Mouse (Mus musculus) lung, postnatal 0 days (tissue): ENCODE measurements around the gene Tcp10a. TPM values are rescaled to one million over a fixed set of nuclear protein-coding genes. Genes with fewer than 3 reads are reported as not detected.
A peak's percentile ranks its signal among the peaks of the same experiment; 100 is the strongest.
"Not testable (repeated sequence)": the region's sequence is repeated elsewhere in the genome, so short reads cannot be mapped to it uniquely, and the experiment has no call there.

Source experiments
- ATAC-seq: fragments of 200-750 bp; cut with Nextera tagmentation; 2 replicates; pipeline ENCODE4 v1.8.0; 2017; ENCODE audit warnings: moderate library complexity
- DNase-seq: peaks from one replicate; pipeline ENCODE4 v3.0.0-alpha.2; 2016; ENCODE audit warnings: low spot score
- H3K27ac ChIP-seq: fragments of 300-500 bp; sonication (generic); 2 replicates; pipeline ENCODE4 v1.5.1; 2014; ENCODE audit warnings: antibody characterized with exemption, mild to moderate bottlenecking, low read length, mixed read lengths
- H3K27me3 ChIP-seq: fragments of 300-500 bp; sonication (generic); replicated peaks from 2 replicates; pipeline ENCODE4 v1.6.1; 2014; ENCODE audit warnings: low read length, mixed read lengths; ENCODE audit not compliant: insufficient read depth
- H3K36me3 ChIP-seq: fragments of 300-500 bp; sonication (generic); 2 replicates; pipeline ENCODE4 v1.6.1; 2014; ENCODE audit warnings: low read length, mixed read lengths; ENCODE audit not compliant: insufficient read depth
- H3K4me1 ChIP-seq: fragments of 300-500 bp; sonication (generic); 2 replicates; pipeline ENCODE4 v1.6.1; 2014; ENCODE audit warnings: antibody characterized with exemption, low read depth, low read length, mixed read lengths; ENCODE audit not compliant: insufficient read depth
- H3K4me2 ChIP-seq: fragments of 300-500 bp; sonication (generic); replicated peaks from 2 replicates; pipeline ENCODE4 v1.6.1; 2014; ENCODE audit warnings: low read depth, mild to moderate bottlenecking, low read length, moderate library complexity, mixed read lengths
- H3K4me3 ChIP-seq: fragments of 300-500 bp; sonication (generic); 2 replicates; pipeline ENCODE4 v1.5.1; 2014; ENCODE audit warnings: low read depth, low read length
- H3K9ac ChIP-seq: fragments of 300-500 bp; sonication (generic); replicated peaks from 2 replicates; pipeline ENCODE4 v1.6.1; 2014; ENCODE audit warnings: low read depth, mild to moderate bottlenecking
- H3K9me3 ChIP-seq: fragments of 300-500 bp; sonication (generic); 2 replicates; pipeline ENCODE4 v1.6.1; 2016; ENCODE audit warnings: low read length, mixed read lengths
- CTCF ChIP-seq: IDR thresholded peaks from 2 replicates; pipeline ENCODE4 v1.5.1; 2016; ENCODE audit warnings: antibody characterized with exemption, mild to moderate bottlenecking
- EP300 ChIP-seq: IDR thresholded peaks from 2 replicates; pipeline ENCODE4 v1.6.1; 2016; ENCODE audit warnings: antibody characterized with exemption, mild to moderate bottlenecking, control low read depth
- WGBS: fragments of 180-500 bp; shearing (Covaris S2); extraction: QIAGEN DNeasy Blood & Tissue Kit; methylation state at CpG from one replicate; pipeline ENCODE4 v1.1.7; 2014; 5-methylcytosine and 5-hydroxymethylcytosine counted together
- polyA plus RNA-seq: library from polyadenylated mRNA; unstranded; fragments of >200 nt; fragmentation: Nextera tagmentation; extraction: Ambion mirVana; gene quantifications from 2 replicates; pipeline ENCODE4 v1.2.1, GENCODE M21; 2015

Tcp10a gene
- polyA plus RNA-seq, result not detected in 2 replicates

DNA sequence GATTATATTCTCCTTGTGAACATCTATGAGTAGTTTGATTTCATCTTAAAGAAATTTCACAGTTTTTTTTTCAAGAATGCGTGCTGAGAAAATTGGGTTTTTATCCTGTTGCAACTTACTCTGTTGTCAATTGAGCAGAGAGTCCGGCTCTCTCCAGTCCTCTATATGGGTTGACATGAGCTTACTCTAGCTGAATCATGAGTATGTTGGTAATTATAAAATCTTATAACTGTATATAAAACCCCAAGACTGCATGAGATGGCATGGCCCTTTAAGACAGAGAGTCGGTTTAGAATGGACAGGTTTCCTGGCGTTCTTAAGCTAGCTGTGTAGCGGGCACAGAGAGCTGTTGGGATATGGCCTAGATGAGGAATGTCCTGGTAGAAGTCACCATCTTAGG is at the start of gene Tcp10a:
Gene Tcp10a, plus strand, starts transcription at position 301 of the 400 bp plus-strand sequence.
- not testable (repeated sequence) for H3K9ac ChIP-seq, H3K4me3 ChIP-seq, H3K27me3 ChIP-seq, ATAC-seq, H3K4me2 ChIP-seq, H3K4me1 ChIP-seq, H3K9me3 ChIP-seq, DNase-seq, H3K36me3 ChIP-seq, H3K27ac ChIP-seq
- WGBS, result 81% methylated on average over 3 of the region's 5 CpGs

DNA sequence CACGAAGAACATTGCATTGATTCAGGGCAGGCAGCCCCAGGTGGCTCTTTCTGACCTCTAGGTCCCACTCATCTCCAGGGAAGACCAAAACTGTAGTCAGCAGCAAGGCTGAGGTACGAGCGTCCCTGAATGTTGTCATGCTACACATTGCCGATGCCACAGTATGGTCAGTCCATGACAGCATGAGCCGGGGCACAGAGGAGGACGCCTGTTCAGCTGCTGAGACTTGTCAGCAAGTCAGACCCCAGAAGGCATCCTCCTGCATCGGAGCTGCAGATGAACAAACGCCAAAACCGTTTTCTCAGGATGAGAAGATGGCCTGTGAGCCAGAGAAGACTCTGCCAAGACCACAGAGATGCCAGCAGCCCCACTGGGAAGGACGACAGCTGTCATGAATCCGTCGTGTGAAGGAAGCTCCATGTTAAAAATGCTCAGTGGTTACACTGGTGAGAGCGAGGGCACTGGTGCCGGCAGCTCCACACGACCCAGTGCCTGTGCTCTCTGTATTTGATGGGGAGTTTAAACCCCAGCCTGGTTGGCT is 45.7 kb upstream of the Tcp10a start:
- Histone ChIP-seq H3K36me3 (no peaks in the 10 kb centered on the region), H3K9ac (no peak overlapping the region), H3K9me3 (no peaks in the 10 kb centered on the region), H3K4me3 (no peak overlapping the region), H3K27ac (no peak overlapping the region), H3K4me1 (no peaks in the 10 kb centered on the region), H3K4me2 (no peak overlapping the region), H3K27me3 (no peaks in the 10 kb centered on the region)
- ATAC-seq, result no peak
- TF ChIP-seq EP300, result no peak
- TF ChIP-seq CTCF, result no peak
- no peak for DNase-seq
- 79% methylated on average over 15 of the region's 15 CpGs for WGBS

DNA sequence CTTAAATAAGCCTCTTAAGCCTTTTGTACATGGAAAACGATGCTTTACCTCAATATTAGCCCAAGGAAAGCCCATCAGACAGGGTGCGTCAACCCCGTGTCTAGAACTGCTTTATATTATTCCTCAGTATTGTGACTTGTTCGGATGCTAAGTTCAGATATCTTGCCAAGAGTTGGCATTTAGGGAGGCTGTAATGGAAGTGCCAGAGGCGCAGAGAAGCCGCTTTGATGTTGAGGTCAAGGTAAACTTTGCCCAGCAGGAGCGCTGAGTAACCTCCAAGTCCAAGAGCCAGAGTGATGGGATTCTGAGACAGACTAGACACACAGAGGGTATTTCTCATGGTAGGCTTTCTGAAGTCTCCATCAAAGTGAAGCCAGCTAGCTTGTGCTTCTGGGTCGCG is 45.2 kb upstream of the Tcp10a start:
- ATAC-seq (no peak), DNase-seq (no peak)
- TF ChIP-seq EP300 (no peak), CTCF (no peak)
- Histone ChIP-seq H3K9ac (no peak overlapping the region), H3K36me3 (no peaks in the 10 kb centered on the region), H3K4me2 (no peak overlapping the region), H3K4me1 (no peaks in the 10 kb centered on the region), H3K4me3 (no peak overlapping the region), H3K27me3 (no peaks in the 10 kb centered on the region), H3K27ac (no peak overlapping the region), H3K9me3 (no peaks in the 10 kb centered on the region)
- WGBS, result 90% methylated on average over 9 of the region's 9 CpGs

DNA sequence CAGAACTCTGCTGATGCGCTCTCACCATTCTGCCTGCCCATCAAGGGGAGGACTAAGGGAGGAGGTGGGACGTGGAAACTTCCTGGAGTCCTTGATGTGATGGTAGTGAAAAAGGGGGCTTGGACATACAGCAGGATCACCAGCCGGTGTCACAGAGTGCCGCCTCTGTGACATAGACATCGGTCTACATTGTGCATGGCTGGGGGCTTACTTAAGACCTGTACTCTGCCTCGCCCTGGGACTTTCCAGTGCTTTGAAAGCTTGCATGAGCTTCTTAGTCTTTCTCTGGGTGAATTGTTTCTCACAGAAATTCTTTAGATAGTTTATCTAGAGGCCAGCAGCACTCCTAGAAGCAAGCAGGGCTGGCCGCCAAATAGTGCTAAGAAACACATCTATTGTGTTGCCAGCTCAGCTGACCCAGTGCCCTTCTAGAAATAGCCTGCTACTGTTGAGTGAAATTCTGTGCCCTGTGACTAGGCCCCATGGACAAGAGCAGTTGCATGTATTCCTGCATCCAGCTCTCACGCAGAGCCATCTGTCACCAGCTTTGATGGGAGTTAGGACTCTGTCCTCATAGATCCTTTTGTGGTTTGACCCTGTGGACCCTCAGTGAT is 40.0 kb upstream of the Tcp10a start:
- Histone ChIP-seq H3K9me3 (no peaks in the 10 kb centered on the region), H3K27ac (0 out of 2 replicates have a peak overlapping the region, but pooled peaks have one; percentile 11), H3K4me1 (peaks cover 9% of the 10 kb centered on the region; the same call in 1 of the 2 replicates), H3K4me3 (no peak overlapping the region), H3K9ac (no peak overlapping the region), H3K4me2 (no peak overlapping the region), H3K27me3 (no peaks in the 10 kb centered on the region), H3K36me3 (no peaks in the 10 kb centered on the region)
- DNase-seq (peak; percentile 79), ATAC-seq (peak; percentile 60)
- WGBS, result 49% methylated on average over 8 of the region's 8 CpGs
- TF ChIP-seq CTCF (no peak), EP300 (no peak)

DNA sequence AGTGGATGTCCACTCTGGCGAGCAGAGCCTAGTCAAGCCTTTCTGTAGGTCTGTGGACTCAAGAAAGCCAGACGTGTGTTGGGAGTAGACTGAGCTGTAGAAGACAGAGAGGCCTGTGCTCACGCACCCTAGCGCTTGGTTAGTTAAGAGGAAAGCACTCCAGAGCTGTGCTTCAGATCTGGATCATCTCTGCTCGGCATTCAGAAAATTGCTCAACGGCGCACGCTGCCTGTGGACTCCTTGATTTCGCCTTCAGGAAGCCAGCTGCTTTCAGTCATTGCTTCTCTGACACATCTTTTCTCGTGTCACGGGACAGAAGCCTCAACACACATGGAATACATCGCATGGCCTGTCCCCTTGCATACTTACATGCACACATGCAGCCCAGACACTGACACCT is 39.2 kb upstream of the Tcp10a start:
- H3K9me3 ChIP-seq, result no peaks in the 10 kb centered on the region
- no peak overlapping the region for H3K4me3 ChIP-seq
- H3K27ac ChIP-seq, result 0 out of 2 replicates have a peak overlapping the region, but pooled peaks have one; percentile 11
- H3K9ac ChIP-seq, result no peak overlapping the region
- DNase-seq, result peak; percentile 73
- peak; percentile 71 for ATAC-seq
- WGBS, result 59% methylated on average over 12 of the region's 12 CpGs
- no peaks in the 10 kb centered on the region for H3K36me3 ChIP-seq
- no peak overlapping the region for H3K4me2 ChIP-seq
- TF ChIP-seq CTCF (peak; percentile 9; the same call in 1 of the 2 replicates), EP300 (peak; percentile 20; the same call in 1 of the 2 replicates)
- peaks cover 9% of the 10 kb centered on the region; the same call in 1 of the 2 replicates for H3K4me1 ChIP-seq
- no peaks in the 10 kb centered on the region for H3K27me3 ChIP-seq

DNA sequence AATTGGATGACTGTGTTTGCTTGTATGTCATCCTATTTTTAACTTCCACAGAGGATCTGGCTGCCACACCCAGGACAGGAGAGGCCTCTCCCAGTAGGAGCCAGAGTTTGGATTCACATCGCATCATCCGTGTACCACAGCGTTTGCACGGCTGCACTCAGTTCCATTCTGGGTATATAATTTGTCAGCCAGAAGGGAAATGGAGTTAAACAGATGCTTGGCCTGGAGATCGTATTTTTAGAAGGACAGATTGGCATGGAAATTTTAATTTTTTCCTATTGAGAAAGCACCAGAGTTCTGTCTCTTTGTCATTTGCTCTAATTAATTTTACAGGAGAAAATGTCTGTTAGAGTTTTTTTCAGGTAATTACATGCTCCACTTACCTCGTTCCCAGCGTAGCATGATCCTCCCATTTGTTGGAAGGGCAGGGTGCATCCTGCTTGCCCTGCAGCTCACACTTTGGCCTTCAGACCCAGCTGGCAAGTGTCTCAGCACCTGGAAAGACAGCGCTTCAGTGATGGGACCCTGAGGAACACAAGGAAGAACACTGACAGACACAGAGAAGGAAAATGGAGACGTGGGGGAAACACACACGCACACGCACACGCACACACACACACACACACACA is 37.9 kb upstream of the Tcp10a start:
- no peak for DNase-seq
- H3K9me3 ChIP-seq, result no peaks in the 10 kb centered on the region

More for the DNA sequence above, 37.9 kb upstream of the Tcp10a start:
- no peak overlapping the region for H3K9ac ChIP-seq
- H3K27ac ChIP-seq, result no peak overlapping the region
- TF ChIP-seq CTCF, result no peak
- TF ChIP-seq EP300, result no peak
- WGBS, result 84% methylated on average over 12 of the region's 12 CpGs
- 0 out of 2 replicates have a peak, but pooled peaks have one; percentile 3 for ATAC-seq
- no peaks in the 10 kb centered on the region for H3K27me3 ChIP-seq
- H3K36me3 ChIP-seq, result no peaks in the 10 kb centered on the region
- H3K4me2 ChIP-seq, result no peak overlapping the region
- peaks cover 9% of the 10 kb centered on the region; the same call in 1 of the 2 replicates for H3K4me1 ChIP-seq
- H3K4me3 ChIP-seq, result no peak overlapping the region
